Mouse (Mus musculus) midbrain, postnatal 0 days (tissue): Measurements from ENCODE around the gene Avil. TPM values are rescaled to one million over a fixed set of nuclear protein-coding genes. Genes with fewer than 3 reads are reported as not detected.

Experiments
- ATAC-seq: fragments of 200-750 bp; cut with Nextera tagmentation; 2 replicates; pipeline ENCODE4 v1.8.0; 2017; ENCODE audit warnings: moderate number of reproducible peaks, mild to moderate bottlenecking, moderate TSS enrichment, moderate library complexity; ENCODE audit not compliant: low FRiP score
- DNase-seq: peaks from one replicate; pipeline ENCODE4 v3.0.0-alpha.2; 2015; ENCODE audit warnings: low spot score
- H3K27ac ChIP-seq: fragments of 300-500 bp; sonication (generic); 2 replicates; pipeline ENCODE4 v1.5.1; 2014; ENCODE audit warnings: low read depth, mild to moderate bottlenecking, low read length, mixed read lengths
- H3K27me3 ChIP-seq: fragments of 300-500 bp; sonication (generic); 2 replicates; pipeline ENCODE4 v1.6.1; 2014; ENCODE audit warnings: low read length, control low read depth, mixed read lengths; ENCODE audit not compliant: insufficient read depth
- H3K36me3 ChIP-seq: fragments of 300-500 bp; sonication (generic); 2 replicates; pipeline ENCODE4 v1.6.1; 2014; ENCODE audit warnings: low read length, control low read depth, mixed read lengths; ENCODE audit not compliant: insufficient read depth
- H3K4me1 ChIP-seq: fragments of 300-500 bp; sonication (generic); 2 replicates; pipeline ENCODE4 v1.6.1; 2014; ENCODE audit warnings: mild to moderate bottlenecking, control low read depth, antibody characterized with exemption, low read length, mixed read lengths; ENCODE audit not compliant: insufficient read depth
- H3K4me2 ChIP-seq: fragments of 300-500 bp; sonication (generic); 2 replicates; pipeline ENCODE4 v1.6.1; 2014; ENCODE audit warnings: low read depth, mild to moderate bottlenecking, low read length, mixed read lengths; ENCODE audit not compliant: poor library complexity, severe bottlenecking
- H3K4me3 ChIP-seq: fragments of 300-500 bp; sonication (generic); 2 replicates; pipeline ENCODE4 v1.5.1; 2014; ENCODE audit warnings: low read depth, mild to moderate bottlenecking, low read length, moderate library complexity
- H3K9ac ChIP-seq: fragments of 300-500 bp; sonication (generic); replicated peaks from 2 replicates; pipeline ENCODE4 v1.6.1; 2014; ENCODE audit warnings: mild to moderate bottlenecking, low read length, moderate library complexity, mixed read lengths; ENCODE audit not compliant: poor library complexity, severe bottlenecking
- H3K9me3 ChIP-seq: fragments of 300-500 bp; sonication (generic); 2 replicates; pipeline ENCODE4 v1.6.1; 2016; ENCODE audit warnings: low read length, control low read depth
- CTCF ChIP-seq: IDR thresholded peaks from 2 replicates; pipeline ENCODE4 v1.5.1; 2016; ENCODE audit warnings: antibody characterized with exemption, mild to moderate bottlenecking
- WGBS: fragments of 180-500 bp; shearing (Covaris S2); extraction: QIAGEN DNeasy Blood & Tissue Kit; methylation state at CpG from one replicate; pipeline ENCODE4 v1.1.7; 2014; 5-methylcytosine and 5-hydroxymethylcytosine counted together
- polyA plus RNA-seq: library from polyadenylated mRNA; unstranded; fragments of >200 nt; fragmentation: Nextera tagmentation; extraction: Ambion mirVana; gene quantifications from 2 replicates; pipeline ENCODE4 v1.2.1, GENCODE M21; 2015
- total RNA-seq: library from RNA; depleted of rRNA; stranded (reverse); fragments of >200 nt; gene quantifications from 2 replicates; pipeline ENCODE4 v1.2.3, GENCODE M21; 2014

Avil gene
- total and polyA plus RNA-seq, 2 experiments from 2014 or later = 1.3 to 2.0 TPM

DNA sequence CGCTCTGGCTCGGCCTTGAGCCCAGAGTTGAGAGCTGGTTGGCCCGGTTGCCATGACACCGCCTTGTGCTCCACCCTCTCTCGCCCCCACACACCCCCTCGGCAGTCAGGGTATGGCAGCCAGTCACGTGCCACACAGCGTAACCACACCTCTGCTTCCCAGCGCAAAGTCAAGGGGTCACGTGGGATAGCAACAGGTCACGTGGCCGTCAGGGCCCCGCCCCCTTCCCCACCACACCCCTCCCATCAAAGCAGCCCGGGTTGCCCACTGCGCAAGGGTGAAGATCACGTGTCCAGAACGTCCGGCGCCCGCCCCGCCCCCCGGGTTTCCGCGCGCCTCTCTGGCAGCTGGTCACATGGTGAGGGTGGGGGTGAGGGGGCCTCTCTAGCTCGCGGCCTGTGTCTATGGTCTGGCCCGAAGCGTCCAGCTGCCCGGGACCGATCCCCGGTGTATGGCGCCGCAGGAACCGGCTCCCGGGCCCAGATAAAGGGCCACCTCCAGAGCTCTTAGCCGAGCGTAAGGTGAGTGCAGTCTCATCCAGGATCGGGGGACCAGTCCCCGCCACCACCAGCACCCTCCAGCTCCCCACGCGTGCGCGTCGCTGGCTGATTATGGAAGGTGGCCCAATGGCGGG, 62.8 kb downstream of the Avil start, which contains the start of gene Cdk4:
TSS of gene Cdk4 (plus strand) at position 296 of the 634 bp plus-strand sequence.
- peak within 1 kb of the TSS; percentile 74 for H3K4me3 ChIP-seq
- DNase-seq = peak; percentile 99
- H3K9me3 ChIP-seq = no peaks in the 10 kb centered on the region
- peaks cover 30% of the 10 kb centered on the region for H3K36me3 ChIP-seq
- no peaks in the 10 kb centered on the region for H3K27me3 ChIP-seq
- peaks cover 3% of the 10 kb centered on the region; the same call in 1 of the 2 replicates for H3K4me1 ChIP-seq
- no peak for TF ChIP-seq CTCF
- peak within 1 kb of the TSS; percentile 96 for H3K27ac ChIP-seq
- peak within 1 kb of the TSS; percentile 65 for H3K4me2 ChIP-seq
- peak; percentile 92 for ATAC-seq
- peak within 1 kb of the TSS; percentile 91 for H3K9ac ChIP-seq
- under 1% methylated on average over 45 of the region's 46 CpGs for WGBS

DNA sequence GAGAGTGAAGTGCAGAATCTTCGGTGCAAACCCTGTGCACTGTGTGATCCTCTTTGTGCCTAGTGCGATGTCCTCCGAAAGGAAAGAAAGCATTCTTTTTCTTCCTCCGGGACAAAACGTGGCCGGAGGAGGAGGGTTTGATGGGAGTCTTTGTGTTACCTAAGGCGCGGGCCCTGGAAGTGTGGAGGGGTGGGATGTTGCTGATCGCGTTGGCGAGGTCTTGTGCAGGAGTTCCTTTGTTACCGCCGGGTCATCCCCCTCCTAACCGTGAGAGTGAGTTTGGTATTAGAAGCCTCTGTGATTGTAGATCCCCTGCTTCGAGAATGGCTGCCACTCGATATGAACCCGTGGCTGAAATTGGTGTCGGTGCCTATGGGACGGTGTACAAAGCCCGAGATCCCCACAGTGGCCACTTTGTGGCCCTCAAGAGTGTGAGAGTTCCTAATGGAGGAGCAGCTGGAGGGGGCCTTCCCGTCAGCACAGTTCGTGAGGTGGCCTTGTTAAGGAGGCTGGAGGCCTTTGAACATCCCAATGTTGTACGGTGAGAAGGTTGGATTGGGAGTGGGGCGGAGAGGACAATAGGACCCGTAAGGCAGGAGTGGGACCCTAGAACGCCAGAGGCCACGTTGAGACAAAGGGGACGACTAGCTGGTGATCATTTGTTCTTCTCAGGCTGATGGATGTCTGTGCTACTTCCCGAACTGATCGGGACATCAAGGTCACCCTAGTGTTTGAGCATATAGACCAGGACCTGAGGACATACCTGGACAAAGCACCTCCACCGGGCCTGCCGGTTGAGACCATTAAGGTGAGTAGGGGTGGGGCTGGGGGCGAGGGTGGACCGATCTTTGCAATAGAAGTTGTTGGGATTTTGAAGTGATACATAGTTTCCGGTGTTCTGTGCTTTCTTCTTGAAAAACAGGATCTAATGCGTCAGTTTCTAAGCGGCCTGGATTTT, 63.7 kb downstream of the Avil start:
- peak overlapping the region; percentile 96 for H3K27ac ChIP-seq
- H3K4me3 ChIP-seq = peak overlapping the region; percentile 74
- H3K9ac ChIP-seq = peak overlapping the region; percentile 91
- peaks cover 35% of the 10 kb centered on the region for H3K36me3 ChIP-seq
- peak; percentile 22 for DNase-seq
- 12% methylated on average over 37 of the region's 37 CpGs for WGBS
- H3K4me1 ChIP-seq = peaks cover 4% of the 10 kb centered on the region; the same call in 1 of the 2 replicates
- H3K9me3 ChIP-seq = no peaks in the 10 kb centered on the region
- no peak for TF ChIP-seq CTCF
- peak overlapping the region; percentile 65 for H3K4me2 ChIP-seq
- H3K27me3 ChIP-seq = no peaks in the 10 kb centered on the region
- no peak for ATAC-seq

DNA sequence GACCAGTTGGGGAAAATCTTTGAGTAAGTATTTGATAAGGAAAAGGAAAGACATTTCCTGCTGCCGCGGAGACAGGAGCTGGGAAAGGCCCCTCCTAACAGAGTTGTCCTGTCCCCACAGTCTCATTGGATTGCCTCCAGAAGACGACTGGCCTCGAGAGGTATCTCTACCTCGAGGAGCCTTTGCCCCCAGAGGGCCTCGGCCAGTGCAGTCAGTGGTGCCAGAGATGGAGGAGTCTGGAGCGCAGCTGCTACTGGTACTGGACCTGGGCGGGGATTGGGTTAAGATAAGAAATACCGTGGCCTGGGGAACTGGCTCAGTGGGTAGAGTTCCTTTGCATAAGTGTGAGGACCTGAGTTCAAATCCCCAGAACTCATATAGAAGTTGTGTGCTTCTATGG, 65.5 kb downstream of the Avil start:
- DNase-seq = no peak
- WGBS = 91% methylated on average over 9 of the region's 9 CpGs
- no peak for TF ChIP-seq CTCF
- H3K36me3 ChIP-seq = peaks cover 35% of the 10 kb centered on the region
- peaks cover 4% of the 10 kb centered on the region; the same call in 1 of the 2 replicates for H3K4me1 ChIP-seq
- H3K9me3 ChIP-seq = no peaks in the 10 kb centered on the region
- H3K4me3 ChIP-seq = no peak overlapping the region
- H3K27ac ChIP-seq = no peak overlapping the region
- no peaks in the 10 kb centered on the region for H3K27me3 ChIP-seq
- H3K4me2 ChIP-seq = no peak overlapping the region
- no peak for ATAC-seq
- H3K9ac ChIP-seq = no peak overlapping the region

DNA sequence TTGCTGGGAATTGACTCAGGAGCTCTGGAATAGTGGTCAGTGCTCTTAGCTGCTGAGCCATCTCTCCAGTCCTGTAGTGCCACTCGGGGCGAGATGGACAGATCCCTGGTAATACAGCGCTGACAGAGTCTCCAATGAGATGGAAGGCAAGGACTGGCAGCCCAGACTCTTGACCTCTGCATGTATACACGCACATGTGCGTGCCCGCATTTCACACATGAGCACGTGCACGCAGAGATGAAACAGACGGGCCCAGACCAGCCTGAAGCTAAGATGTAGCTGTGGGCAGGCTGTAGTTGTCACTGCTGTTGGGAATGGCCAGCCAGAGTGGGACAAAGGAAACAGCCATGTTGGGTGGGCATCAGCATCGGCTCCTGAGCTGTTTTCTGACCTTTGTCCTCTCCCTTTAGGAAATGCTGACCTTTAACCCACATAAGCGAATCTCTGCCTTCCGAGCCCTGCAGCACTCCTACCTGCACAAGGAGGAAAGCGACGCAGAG, 66.1 kb downstream of the Avil start:
- no peak overlapping the region for H3K4me2 ChIP-seq
- H3K9ac ChIP-seq = no peak overlapping the region
- DNase-seq = no peak
- H3K36me3 ChIP-seq = peaks cover 35% of the 10 kb centered on the region
- TF ChIP-seq CTCF = no peak
- no peak for ATAC-seq
- WGBS = 89% methylated on average over 14 of the region's 14 CpGs
- peaks cover 4% of the 10 kb centered on the region; the same call in 1 of the 2 replicates for H3K4me1 ChIP-seq
- H3K27ac ChIP-seq = no peak overlapping the region
- no peak overlapping the region for H3K4me3 ChIP-seq
- no peaks in the 10 kb centered on the region for H3K27me3 ChIP-seq
- H3K9me3 ChIP-seq = no peaks in the 10 kb centered on the region

DNA sequence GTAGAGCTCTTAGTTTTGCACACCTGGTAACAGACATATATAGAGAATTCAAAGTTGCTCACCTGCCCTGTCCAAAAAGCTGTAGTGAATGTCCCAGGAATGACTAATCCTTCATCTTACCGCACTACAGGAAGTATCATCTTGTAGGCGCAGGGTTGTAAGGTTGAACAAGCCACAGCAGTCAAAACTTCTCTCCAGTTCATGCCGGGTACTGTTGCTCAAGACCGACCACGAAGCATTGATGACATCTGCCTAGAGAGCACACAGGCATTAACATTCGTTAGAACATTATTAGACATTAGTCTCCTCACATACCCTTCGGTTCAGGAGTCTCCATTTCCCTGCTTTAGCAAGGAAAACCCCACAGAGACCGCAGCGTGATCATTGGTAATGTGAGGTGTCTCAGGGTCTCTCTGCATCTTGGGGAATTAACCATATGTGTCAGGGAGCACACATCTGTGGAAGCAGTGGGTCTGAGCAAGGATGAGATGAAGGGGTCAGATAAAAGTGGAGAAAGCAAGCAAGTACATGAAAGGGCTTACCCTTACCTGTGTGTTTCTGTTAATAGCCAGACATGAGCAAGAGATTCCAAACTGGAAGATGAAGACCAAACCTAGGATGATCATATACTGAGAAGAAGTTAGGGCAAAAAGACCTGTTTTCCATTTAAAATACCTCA, 68.0 kb downstream of the Avil start:
- peak overlapping the region; percentile 87 for H3K4me2 ChIP-seq
- 0 out of 2 replicates have a peak overlapping the region, but pooled peaks have one; percentile 77 for H3K27ac ChIP-seq
- ATAC-seq = no peak

More for the DNA sequence above, 68.0 kb downstream of the Avil start:
- Histone ChIP-seq H3K9ac (no peak overlapping the region), H3K27me3 (no peaks in the 10 kb centered on the region), H3K4me3 (0 out of 2 replicates have a peak overlapping the region, but pooled peaks have one; percentile 45), H3K9me3 (no peaks in the 10 kb centered on the region), H3K4me1 (peaks cover 4% of the 10 kb centered on the region; the same call in 1 of the 2 replicates), H3K36me3 (peaks cover 35% of the 10 kb centered on the region)
- WGBS = 82% methylated on average over 9 of the region's 9 CpGs
- DNase-seq = no peak
- no peak for TF ChIP-seq CTCF
